Mouse (Mus musculus): Measurements from ENCODE around the gene Pmepa1. TPM values are rescaled to one million over a fixed set of nuclear protein-coding genes. Genes with fewer than 3 reads are reported as not detected.
A peak's percentile ranks its signal among the peaks of the same experiment; 100 is the strongest.

The Pmepa1 gene
- polyA plus RNA-seq, 1 experiment from 2014 or later: 5.6 TPM

GRCm38 (mm10) chr2:173217246-173217645 is 59.1 kb downstream of the Pmepa1 start:
- H3K4me1 ChIP-seq (ENCODE audit: control insufficient read depth, insufficient read depth, low read length): no peaks in the 10 kb centered on the region
- 89% methylated on average over 3 of the region's 3 CpGs for WGBS
- no peak for ATAC-seq (ENCODE audit: low read depth)
- H3K4me2 ChIP-seq (ENCODE audit: low read depth, low read length): no peak overlapping the region
- no peaks in the 10 kb centered on the region for H3K27me3 ChIP-seq (ENCODE audit: control insufficient read depth, insufficient read depth, low read length)
- H3K4me3 ChIP-seq (ENCODE audit: low read depth, low read length): no peak overlapping the region
- no peaks in the 10 kb centered on the region for H3K9me3 ChIP-seq (ENCODE audit: control insufficient read depth, low read length)
- no peak overlapping the region for H3K27ac ChIP-seq (ENCODE audit: low read depth, low read length)
- no peak overlapping the region for H3K9ac ChIP-seq (replicated peaks; ENCODE audit: low read depth, low read length)
- no peaks in the 10 kb centered on the region for H3K36me3 ChIP-seq (ENCODE audit: control insufficient read depth, insufficient read depth, low read length)

- Histone ChIP-seq H3K36me3 (ENCODE audit: control insufficient read depth, insufficient read depth, low read length) (no peaks in the 10 kb centered on the region), H3K4me3 (ENCODE audit: low read depth, low read length) (no peak overlapping the region), H3K4me2 (ENCODE audit: low read depth, low read length) (no peak overlapping the region), H3K4me1 (ENCODE audit: control insufficient read depth, insufficient read depth, low read length) (no peaks in the 10 kb centered on the region), H3K27ac (ENCODE audit: low read depth, low read length) (no peak overlapping the region), H3K9ac (replicated peaks; ENCODE audit: low read depth, low read length) (no peak overlapping the region), H3K9me3 (ENCODE audit: control insufficient read depth, low read length) (no peaks in the 10 kb centered on the region), H3K27me3 (ENCODE audit: control insufficient read depth, insufficient read depth, low read length) (no peaks in the 10 kb centered on the region)
- no peak for ATAC-seq (ENCODE audit: low read depth)
- 91% methylated on average over 7 of the region's 7 CpGs for WGBS
Observed at GRCm38 (mm10) chr2:173216840-173217239, 59.5 kb downstream of the Pmepa1 start.

GRCm38 (mm10) chr2:173212227-173212626 is 64.1 kb downstream of the Pmepa1 start:
- Histone ChIP-seq H3K4me1 (ENCODE audit: control insufficient read depth, insufficient read depth, low read length) (no peaks in the 10 kb centered on the region), H3K4me3 (ENCODE audit: low read depth, low read length) (no peak overlapping the region), H3K4me2 (ENCODE audit: low read depth, low read length) (no peak overlapping the region), H3K27me3 (ENCODE audit: control insufficient read depth, insufficient read depth, low read length) (no peaks in the 10 kb centered on the region), H3K9me3 (ENCODE audit: control insufficient read depth, low read length) (no peaks in the 10 kb centered on the region), H3K9ac (replicated peaks; ENCODE audit: low read depth, low read length) (no peak overlapping the region), H3K36me3 (ENCODE audit: control insufficient read depth, insufficient read depth, low read length) (no peaks in the 10 kb centered on the region), H3K27ac (ENCODE audit: low read depth, low read length) (no peak overlapping the region)
- ATAC-seq (ENCODE audit: low read depth): no peak
- 85% methylated on average over 4 of the region's 4 CpGs for WGBS

GRCm38 (mm10) chr2:173209091-173209815 is 67.1 kb downstream of the Pmepa1 start:
- Histone ChIP-seq H3K36me3 (ENCODE audit: control insufficient read depth, insufficient read depth, low read length) (no peaks in the 10 kb centered on the region), H3K9ac (replicated peaks; ENCODE audit: low read depth, low read length) (no peak overlapping the region), H3K27ac (ENCODE audit: low read depth, low read length) (no peak overlapping the region), H3K9me3 (ENCODE audit: control insufficient read depth, low read length) (no peaks in the 10 kb centered on the region), H3K4me3 (ENCODE audit: low read depth, low read length) (no peak overlapping the region), H3K4me2 (ENCODE audit: low read depth, low read length) (no peak overlapping the region), H3K27me3 (ENCODE audit: control insufficient read depth, insufficient read depth, low read length) (no peaks in the 10 kb centered on the region), H3K4me1 (ENCODE audit: control insufficient read depth, insufficient read depth, low read length) (no peaks in the 10 kb centered on the region)
- 95% methylated on average over 7 of the region's 7 CpGs for WGBS
- ATAC-seq (ENCODE audit: low read depth): no peak

GRCm38 (mm10) chr2:173207051-173207450 is 69.3 kb downstream of the Pmepa1 start:
- Histone ChIP-seq H3K4me1 (ENCODE audit: control insufficient read depth, insufficient read depth, low read length) (no peaks in the 10 kb centered on the region), H3K27ac (ENCODE audit: low read depth, low read length) (no peak overlapping the region), H3K4me3 (ENCODE audit: low read depth, low read length) (no peak overlapping the region), H3K27me3 (ENCODE audit: control insufficient read depth, insufficient read depth, low read length) (no peaks in the 10 kb centered on the region), H3K9me3 (ENCODE audit: control insufficient read depth, low read length) (no peaks in the 10 kb centered on the region), H3K4me2 (ENCODE audit: low read depth, low read length) (no peak overlapping the region), H3K36me3 (ENCODE audit: control insufficient read depth, insufficient read depth, low read length) (no peaks in the 10 kb centered on the region), H3K9ac (replicated peaks; ENCODE audit: low read depth, low read length) (no peak overlapping the region)
- ATAC-seq (ENCODE audit: low read depth): no peak
- 95% methylated on average over 3 of the region's 3 CpGs for WGBS

- Histone ChIP-seq H3K4me1 (ENCODE audit: control insufficient read depth, insufficient read depth, low read length) (no peaks in the 10 kb centered on the region), H3K9me3 (ENCODE audit: control insufficient read depth, low read length) (no peaks in the 10 kb centered on the region), H3K27me3 (ENCODE audit: control insufficient read depth, insufficient read depth, low read length) (no peaks in the 10 kb centered on the region), H3K36me3 (ENCODE audit: control insufficient read depth, insufficient read depth, low read length) (no peaks in the 10 kb centered on the region), H3K9ac (replicated peaks; ENCODE audit: low read depth, low read length) (no peak overlapping the region), H3K4me2 (ENCODE audit: low read depth, low read length) (no peak overlapping the region), H3K4me3 (ENCODE audit: low read depth, low read length) (no peak overlapping the region), H3K27ac (ENCODE audit: low read depth, low read length) (no peak overlapping the region)
- WGBS: 92% methylated on average over 14 of the region's 14 CpGs
- no peak for ATAC-seq (ENCODE audit: low read depth)
Observed at GRCm38 (mm10) chr2:173205563-173206099, 70.7 kb downstream of the Pmepa1 start.

GRCm38 (mm10) chr2:173204671-173205070 is 71.7 kb downstream of the Pmepa1 start:
- ATAC-seq (ENCODE audit: low read depth): no peak
- Histone ChIP-seq H3K4me3 (ENCODE audit: low read depth, low read length) (no peak overlapping the region), H3K4me2 (ENCODE audit: low read depth, low read length) (no peak overlapping the region), H3K9ac (replicated peaks; ENCODE audit: low read depth, low read length) (no peak overlapping the region), H3K9me3 (ENCODE audit: control insufficient read depth, low read length) (no peaks in the 10 kb centered on the region), H3K27me3 (ENCODE audit: control insufficient read depth, insufficient read depth, low read length) (no peaks in the 10 kb centered on the region), H3K27ac (ENCODE audit: low read depth, low read length) (no peak overlapping the region), H3K4me1 (ENCODE audit: control insufficient read depth, insufficient read depth, low read length) (no peaks in the 10 kb centered on the region), H3K36me3 (ENCODE audit: control insufficient read depth, insufficient read depth, low read length) (no peaks in the 10 kb centered on the region)
- 71% methylated on average over 4 of the region's 4 CpGs for WGBS

GRCm38 (mm10) chr2:173203726-173204125 is 72.6 kb downstream of the Pmepa1 start:
- H3K4me1 ChIP-seq (ENCODE audit: control insufficient read depth, insufficient read depth, low read length): no peaks in the 10 kb centered on the region
- H3K4me2 ChIP-seq (ENCODE audit: low read depth, low read length): no peak overlapping the region
- ATAC-seq (ENCODE audit: low read depth): no peak
- H3K9me3 ChIP-seq (ENCODE audit: control insufficient read depth, low read length): no peaks in the 10 kb centered on the region
- H3K27ac ChIP-seq (ENCODE audit: low read depth, low read length): no peak overlapping the region
- no peak overlapping the region for H3K9ac ChIP-seq (replicated peaks; ENCODE audit: low read depth, low read length)
- no peaks in the 10 kb centered on the region for H3K36me3 ChIP-seq (ENCODE audit: control insufficient read depth, insufficient read depth, low read length)
- H3K27me3 ChIP-seq (ENCODE audit: control insufficient read depth, insufficient read depth, low read length): no peaks in the 10 kb centered on the region
- H3K4me3 ChIP-seq (ENCODE audit: low read depth, low read length): no peak overlapping the region
- 86% methylated on average over 3 of the region's 3 CpGs for WGBS

GRCm38 (mm10) chr2:173202924-173203689 is 73.2 kb downstream of the Pmepa1 start:
- Histone ChIP-seq H3K36me3 (ENCODE audit: control insufficient read depth, insufficient read depth, low read length) (no peaks in the 10 kb centered on the region), H3K9ac (replicated peaks; ENCODE audit: low read depth, low read length) (no peak overlapping the region), H3K27ac (ENCODE audit: low read depth, low read length) (0 out of 2 replicates have a peak overlapping the region, but pooled peaks have one; percentile 16), H3K4me2 (ENCODE audit: low read depth, low read length) (no peak overlapping the region), H3K4me3 (ENCODE audit: low read depth, low read length) (no peak overlapping the region), H3K4me1 (ENCODE audit: control insufficient read depth, insufficient read depth, low read length) (no peaks in the 10 kb centered on the region), H3K9me3 (ENCODE audit: control insufficient read depth, low read length) (no peaks in the 10 kb centered on the region), H3K27me3 (ENCODE audit: control insufficient read depth, insufficient read depth, low read length) (no peaks in the 10 kb centered on the region)
- 72% methylated on average over 19 of the region's 19 CpGs for WGBS
- ATAC-seq (ENCODE audit: low read depth): peak; percentile 49

Measured in neural tube, embryonic 14.5 days (tissue).